Mouse (Mus musculus): Measurements from ENCODE around the gene Zfp57.
"Not testable (repeated sequence)": the region's sequence is repeated elsewhere in the genome, so short reads cannot be mapped to it uniquely, and the experiment has no call there.

Zfp57 gene

GRCm38 (mm10) chr17:36982253-36983155 lies 18.5 kb upstream of the Zfp57 start:
- Histone ChIP-seq H3K27me3 (ENCODE audit: control insufficient read depth, insufficient read depth, low read length, poor library complexity, severe bottlenecking) (no peaks in the 10 kb centered on the region), H3K36me3 (ENCODE audit: control insufficient read depth, insufficient read depth, low read length, poor library complexity, severe bottlenecking) (no peaks in the 10 kb centered on the region)
- no peak for DNase-seq (ENCODE audit: low read depth, low spot score)

- H3K27me3 ChIP-seq (ENCODE audit: control insufficient read depth, insufficient read depth, low read length, poor library complexity, severe bottlenecking) = no peaks in the 10 kb centered on the region
- no peak for DNase-seq (ENCODE audit: low read depth, low spot score)
- H3K36me3 ChIP-seq (ENCODE audit: control insufficient read depth, insufficient read depth, low read length, poor library complexity, severe bottlenecking) = no peaks in the 10 kb centered on the region
Measured at GRCm38 (mm10) chr17:36988475-36988874, 12.5 kb upstream of the Zfp57 start.

- Histone ChIP-seq H3K36me3 (ENCODE audit: control insufficient read depth, insufficient read depth, low read length, poor library complexity, severe bottlenecking) (no peaks in the 10 kb centered on the region), H3K27me3 (ENCODE audit: control insufficient read depth, insufficient read depth, low read length, poor library complexity, severe bottlenecking) (no peaks in the 10 kb centered on the region)
- DNase-seq (ENCODE audit: low read depth, low spot score) = no peak
Measured at GRCm38 (mm10) chr17:36989437-36989836, 11.5 kb upstream of the Zfp57 start, which contains the start of gene H2-M5. H2-M5 (minus strand) TSS chr17:36989537.

GRCm38 (mm10) chr17:36990630-36991029 lies 10.3 kb upstream of the Zfp57 start:
- not testable (repeated sequence) for H3K27me3 ChIP-seq (ENCODE audit: control insufficient read depth, insufficient read depth, low read length, poor library complexity, severe bottlenecking); H3K36me3 ChIP-seq (ENCODE audit: control insufficient read depth, insufficient read depth, low read length, poor library complexity, severe bottlenecking); DNase-seq (ENCODE audit: low read depth, low spot score)

GRCm38 (mm10) chr17:36992336-36993104 lies 8.4 kb upstream of the Zfp57 start:
- peak; percentile 5 for DNase-seq (ENCODE audit: low read depth, low spot score)
- H3K36me3 ChIP-seq (ENCODE audit: control insufficient read depth, insufficient read depth, low read length, poor library complexity, severe bottlenecking) = no peaks in the 10 kb centered on the region
- no peaks in the 10 kb centered on the region for H3K27me3 ChIP-seq (ENCODE audit: control insufficient read depth, insufficient read depth, low read length, poor library complexity, severe bottlenecking)

- H3K27me3 ChIP-seq (ENCODE audit: control insufficient read depth, insufficient read depth, low read length, poor library complexity, severe bottlenecking) = no peaks in the 10 kb centered on the region
- H3K36me3 ChIP-seq (ENCODE audit: control insufficient read depth, insufficient read depth, low read length, poor library complexity, severe bottlenecking) = no peaks in the 10 kb centered on the region
- DNase-seq (ENCODE audit: low read depth, low spot score) = no peak
Measured at GRCm38 (mm10) chr17:36993770-36994325, 7.1 kb upstream of the Zfp57 start.

GRCm38 (mm10) chr17:36994528-36994927 lies 6.4 kb upstream of the Zfp57 start:
- Histone ChIP-seq H3K27me3 (ENCODE audit: control insufficient read depth, insufficient read depth, low read length, poor library complexity, severe bottlenecking) (no peaks in the 10 kb centered on the region), H3K36me3 (ENCODE audit: control insufficient read depth, insufficient read depth, low read length, poor library complexity, severe bottlenecking) (no peaks in the 10 kb centered on the region)
- no peak for DNase-seq (ENCODE audit: low read depth, low spot score)

GRCm38 (mm10) chr17:36995448-36995847 lies 5.5 kb upstream of the Zfp57 start:
- DNase-seq (ENCODE audit: low read depth, low spot score) = no peak
- Histone ChIP-seq H3K36me3 (ENCODE audit: control insufficient read depth, insufficient read depth, low read length, poor library complexity, severe bottlenecking) (no peaks in the 10 kb centered on the region), H3K27me3 (ENCODE audit: control insufficient read depth, insufficient read depth, low read length, poor library complexity, severe bottlenecking) (no peaks in the 10 kb centered on the region; the same call in 1 of the 2 replicates)

GRCm38 (mm10) chr17:36997033-36997735 lies 3.8 kb upstream of the Zfp57 start:
- DNase-seq (ENCODE audit: low read depth, low spot score) = peak; percentile 69
- no peaks in the 10 kb centered on the region; the same call in 1 of the 2 replicates for H3K27me3 ChIP-seq (ENCODE audit: control insufficient read depth, insufficient read depth, low read length, poor library complexity, severe bottlenecking)
- H3K36me3 ChIP-seq (ENCODE audit: control insufficient read depth, insufficient read depth, low read length, poor library complexity, severe bottlenecking) = no peaks in the 10 kb centered on the region

- Histone ChIP-seq H3K36me3 (ENCODE audit: control insufficient read depth, insufficient read depth, low read length, poor library complexity, severe bottlenecking) (no peaks in the 10 kb centered on the region), H3K27me3 (ENCODE audit: control insufficient read depth, insufficient read depth, low read length, poor library complexity, severe bottlenecking) (no peaks in the 10 kb centered on the region; the same call in 1 of the 2 replicates)
- DNase-seq (ENCODE audit: low read depth, low spot score) = no peak
Measured at GRCm38 (mm10) chr17:36998477-36998876, 2.5 kb upstream of the Zfp57 start.

- H3K27me3 ChIP-seq (ENCODE audit: control insufficient read depth, insufficient read depth, low read length, poor library complexity, severe bottlenecking) = no peaks in the 10 kb centered on the region; the same call in 1 of the 2 replicates
- H3K36me3 ChIP-seq (ENCODE audit: control insufficient read depth, insufficient read depth, low read length, poor library complexity, severe bottlenecking) = no peaks in the 10 kb centered on the region
- no peak for DNase-seq (ENCODE audit: low read depth, low spot score)
Measured at GRCm38 (mm10) chr17:37002364-37003330, 1.7 kb downstream of the Zfp57 start.

- Histone ChIP-seq H3K27me3 (ENCODE audit: control insufficient read depth, insufficient read depth, low read length, poor library complexity, severe bottlenecking) (no peaks in the 10 kb centered on the region; the same call in 1 of the 2 replicates), H3K36me3 (ENCODE audit: control insufficient read depth, insufficient read depth, low read length, poor library complexity, severe bottlenecking) (no peaks in the 10 kb centered on the region)
- no peak for DNase-seq (ENCODE audit: low read depth, low spot score)
Measured at GRCm38 (mm10) chr17:37003366-37003765, 2.4 kb downstream of the Zfp57 start.

- Histone ChIP-seq H3K36me3 (ENCODE audit: control insufficient read depth, insufficient read depth, low read length, poor library complexity, severe bottlenecking) (no peaks in the 10 kb centered on the region), H3K27me3 (ENCODE audit: control insufficient read depth, insufficient read depth, low read length, poor library complexity, severe bottlenecking) (no peaks in the 10 kb centered on the region)
- DNase-seq (ENCODE audit: low read depth, low spot score) = no peak
Measured at GRCm38 (mm10) chr17:37008161-37008560, 7.2 kb downstream of the Zfp57 start.
